Mouse (Mus musculus) E14TG2a.4 (cell line): ENCODE measurements around the gene Krtap14.

Experiments
- H3K27me3 ChIP-seq: 2 replicates; pipeline ENCODE4 v1.6.1; 2014; ENCODE audit warnings: low read length, control low read depth; ENCODE audit not compliant: insufficient read depth
- H3K36me3 ChIP-seq: 2 replicates; pipeline ENCODE4 v1.6.1; 2014; ENCODE audit warnings: low read length, control low read depth; ENCODE audit not compliant: insufficient read depth
- H3K4me1 ChIP-seq: replicated peaks from 2 replicates; pipeline ENCODE4 v1.6.1; 2014; ENCODE audit warnings: low read depth, low read length, control low read depth
- H3K4me3 ChIP-seq: replicated peaks from 2 replicates; pipeline ENCODE4 v1.5.1; 2014; ENCODE audit warnings: mild to moderate bottlenecking, low read length
- H3K9me3 ChIP-seq: 2 replicates; pipeline ENCODE4 v1.6.1; 2014; ENCODE audit warnings: low read length, control low read depth
- CTCF ChIP-seq: conservative IDR thresholded peaks from 2 replicates; pipeline ENCODE4 v1.5.1; 2014; ENCODE audit warnings: low read length
- NANOG ChIP-seq: IDR thresholded peaks from 2 replicates; pipeline ENCODE4 v1.6.1; 2014; ENCODE audit warnings: borderline replicate concordance, low read length, mixed read lengths
- POU5F1 ChIP-seq: IDR thresholded peaks from 2 replicates; pipeline ENCODE4 v1.6.1; 2014; ENCODE audit warnings: low read length, borderline replicate concordance

Gene Krtap14

GRCm38 (mm10) chr16:88826095-88826652, at the start of gene Krtap14:
Gene Krtap14 (minus strand): TSS chr16:88826145.
- TF ChIP-seq NANOG, result no peak
- no peak for TF ChIP-seq CTCF
- TF ChIP-seq POU5F1, result no peak
- no peaks in the 10 kb centered on the region for H3K9me3 ChIP-seq
- no peaks in the 10 kb centered on the region for H3K27me3 ChIP-seq
- H3K4me3 ChIP-seq, result no peak within 1 kb of the TSS
- H3K36me3 ChIP-seq, result no peaks in the 10 kb centered on the region
- peaks cover 6% of the 10 kb centered on the region; the same call in 1 of the 2 replicates for H3K4me1 ChIP-seq

- Histone ChIP-seq H3K4me1 (no peaks in the 10 kb centered on the region), H3K36me3 (no peaks in the 10 kb centered on the region), H3K9me3 (no peaks in the 10 kb centered on the region), H3K27me3 (no peaks in the 10 kb centered on the region), H3K4me3 (no peak within 1 kb of the TSS)
- TF ChIP-seq POU5F1 (no peak), CTCF (no peak), NANOG (no peak)
Measured at GRCm38 (mm10) chr16:88874169-88874568, 48.2 kb upstream of the Krtap14 start, which contains the start of gene Krtap19-2. Gene Krtap19-2 (minus strand): TSS chr16:88874269.

- H3K36me3 ChIP-seq, result no peaks in the 10 kb centered on the region
- H3K4me3 ChIP-seq, result no peak within 1 kb of the TSS
- TF ChIP-seq NANOG (no peak), POU5F1 (no peak), CTCF (no peak)
- H3K9me3 ChIP-seq, result no peaks in the 10 kb centered on the region
- no peaks in the 10 kb centered on the region for H3K27me3 ChIP-seq
- H3K4me1 ChIP-seq, result no peaks in the 10 kb centered on the region
Measured at GRCm38 (mm10) chr16:88869311-88869710, 43.4 kb upstream of the Krtap14 start, which contains the start of gene Krtap19-1. Gene Krtap19-1 (minus strand): TSS chr16:88869411.

- Histone ChIP-seq H3K9me3 (no peaks in the 10 kb centered on the region), H3K4me3 (no peak overlapping the region), H3K27me3 (no peaks in the 10 kb centered on the region), H3K4me1 (no peaks in the 10 kb centered on the region), H3K36me3 (no peaks in the 10 kb centered on the region)
- TF ChIP-seq CTCF, result no peak
- TF ChIP-seq POU5F1, result no peak
- TF ChIP-seq NANOG, result no peak
Measured at GRCm38 (mm10) chr16:88864887-88865407, 39.0 kb upstream of the Krtap14 start.

- no peaks in the 10 kb centered on the region for H3K27me3 ChIP-seq
- no peak overlapping the region for H3K4me3 ChIP-seq
- TF ChIP-seq NANOG (no peak), CTCF (peak; percentile 95)
- H3K4me1 ChIP-seq, result no peaks in the 10 kb centered on the region
- H3K36me3 ChIP-seq, result no peaks in the 10 kb centered on the region
- H3K9me3 ChIP-seq, result no peaks in the 10 kb centered on the region
Measured at GRCm38 (mm10) chr16:88851450-88851849, 25.5 kb upstream of the Krtap14 start.

- Histone ChIP-seq H3K9me3 (no peaks in the 10 kb centered on the region), H3K27me3 (no peaks in the 10 kb centered on the region), H3K4me3 (no peak overlapping the region), H3K4me1 (no peaks in the 10 kb centered on the region), H3K36me3 (no peaks in the 10 kb centered on the region)
- TF ChIP-seq POU5F1 (no peak), NANOG (no peak), CTCF (no peak)
Measured at GRCm38 (mm10) chr16:88848558-88848957, 22.6 kb upstream of the Krtap14 start.

GRCm38 (mm10) chr16:88847363-88847762, 21.4 kb upstream of the Krtap14 start:
- Histone ChIP-seq H3K27me3 (no peaks in the 10 kb centered on the region), H3K9me3 (no peaks in the 10 kb centered on the region), H3K4me3 (no peak overlapping the region), H3K4me1 (no peaks in the 10 kb centered on the region), H3K36me3 (no peaks in the 10 kb centered on the region)
- TF ChIP-seq POU5F1 (no peak), CTCF (no peak), NANOG (no peak)

GRCm38 (mm10) chr16:88826978-88827377, 1.0 kb upstream of the Krtap14 start:
- H3K4me1 ChIP-seq, result peaks cover 6% of the 10 kb centered on the region; the same call in 1 of the 2 replicates
- no peaks in the 10 kb centered on the region for H3K36me3 ChIP-seq
- H3K9me3 ChIP-seq, result no peaks in the 10 kb centered on the region
- H3K4me3 ChIP-seq, result no peak overlapping the region
- no peaks in the 10 kb centered on the region for H3K27me3 ChIP-seq
- TF ChIP-seq POU5F1 (no peak), CTCF (no peak), NANOG (no peak)

GRCm38 (mm10) chr16:88823736-88824135, 2.2 kb downstream of the Krtap14 start:
- H3K36me3 ChIP-seq, result no peaks in the 10 kb centered on the region
- H3K4me1 ChIP-seq, result 0 out of 2 replicates have a peak, but pooled peaks cover 2% of the 10 kb centered on the region
- H3K27me3 ChIP-seq, result no peaks in the 10 kb centered on the region
- H3K4me3 ChIP-seq, result no peak overlapping the region
- TF ChIP-seq POU5F1, result no peak
- TF ChIP-seq CTCF, result peak; percentile 65
- H3K9me3 ChIP-seq, result no peaks in the 10 kb centered on the region
